Mouse (Mus musculus): ENCODE measurements around the gene Klhl12.
"Not testable (repeated sequence)": the region's sequence is repeated elsewhere in the genome, so short reads cannot be mapped to it uniquely, and the experiment has no call there.

Gene Klhl12

GRCm38 (mm10) chr1:134448537-134448936 lies 6.8 kb upstream of the Klhl12 start:
- DNase-seq (ENCODE audit: low spot score in 2 of 2), result not testable (repeated sequence)

- DNase-seq (ENCODE audit: low spot score in 2 of 2), result no peak
Observed at GRCm38 (mm10) chr1:134450201-134450600, 5.1 kb upstream of the Klhl12 start.

- DNase-seq (ENCODE audit: low spot score in 2 of 2), result peak in 1 of 2 experiments; percentile 16
Observed at GRCm38 (mm10) chr1:134450986-134451385, 4.3 kb upstream of the Klhl12 start.

GRCm38 (mm10) chr1:134456060-134456459 lies 729 bp downstream of the Klhl12 start:
- no peak for DNase-seq (ENCODE audit: low spot score in 2 of 2)

- no peak for DNase-seq (ENCODE audit: low spot score in 2 of 2)
Observed at GRCm38 (mm10) chr1:134458139-134458727, 2.9 kb downstream of the Klhl12 start.

GRCm38 (mm10) chr1:134460294-134461284 lies 5.3 kb downstream of the Klhl12 start:
- DNase-seq (ENCODE audit: low spot score in 2 of 2), result no peak

- no peak for DNase-seq (ENCODE audit: low spot score in 2 of 2)
Observed at GRCm38 (mm10) chr1:134484623-134485022, 29.3 kb downstream of the Klhl12 start.

GRCm38 (mm10) chr1:134490903-134491801 lies 35.8 kb downstream of the Klhl12 start:
- no peak for DNase-seq (ENCODE audit: low spot score in 2 of 2)

GRCm38 (mm10) chr1:134492276-134492675 lies 36.9 kb downstream of the Klhl12 start:
- DNase-seq (ENCODE audit: low spot score in 2 of 2), result no peak

- DNase-seq (ENCODE audit: low spot score in 2 of 2), result no peak
Observed at GRCm38 (mm10) chr1:134493496-134493895, 38.2 kb downstream of the Klhl12 start.

GRCm38 (mm10) chr1:134493956-134494355 lies 38.6 kb downstream of the Klhl12 start:
- DNase-seq (ENCODE audit: low spot score in 2 of 2), result no peak

GRCm38 (mm10) chr1:134494428-134495215 lies 39.3 kb downstream of the Klhl12 start, which contains the start of gene Rabif:
Rabif (plus strand) TSS chr1:134494648.
- DNase-seq (ENCODE audit: low spot score in 2 of 2), result peak; percentile 99

- DNase-seq (ENCODE audit: low spot score in 2 of 2), result no peak
Observed at GRCm38 (mm10) chr1:134495216-134495539, 39.8 kb downstream of the Klhl12 start.

- DNase-seq (ENCODE audit: low spot score in 2 of 2), result no peak
Observed at GRCm38 (mm10) chr1:134495991-134496390, 40.7 kb downstream of the Klhl12 start.

- DNase-seq (ENCODE audit: low spot score in 2 of 2), result no peak
Observed at GRCm38 (mm10) chr1:134500916-134501315, 45.6 kb downstream of the Klhl12 start.

GRCm38 (mm10) chr1:134506201-134506600 lies 50.9 kb downstream of the Klhl12 start:
- no peak for DNase-seq (ENCODE audit: low spot score in 2 of 2)

- DNase-seq (ENCODE audit: low spot score in 2 of 2), result no peak
Observed at GRCm38 (mm10) chr1:134510018-134510417, 54.7 kb downstream of the Klhl12 start.

GRCm38 (mm10) chr1:134512183-134512582 lies 56.9 kb downstream of the Klhl12 start:
- no peak for DNase-seq (ENCODE audit: low spot score in 2 of 2)

GRCm38 (mm10) chr1:134512584-134512983 lies 57.3 kb downstream of the Klhl12 start:
- DNase-seq (ENCODE audit: low spot score in 2 of 2), result no peak

- DNase-seq (ENCODE audit: low spot score in 2 of 2), result no peak
Observed at GRCm38 (mm10) chr1:134513312-134513860, 58.1 kb downstream of the Klhl12 start.

Measured in heart, adult 9 months (tissue).